Mouse (Mus musculus) adrenal gland, adult 8-10 months (tissue): ENCODE results near the gene Rnf10. TPM values are rescaled to one million over a fixed set of nuclear protein-coding genes. Genes with fewer than 3 reads are reported as not detected.

ENCODE experiments used
- DNase-seq: peaks from one replicate; pipeline ENCODE4 v3.0.0; 2022
- total RNA-seq, 4 experiments: library from RNA; stranded (reverse); gene quantifications; 2 replicates each; pipeline ENCODE4 v1.2.4; 2022

Rnf10 gene
- total RNA-seq, 4 experiments from 2014 or later = 218 to 258 (median 235) TPM

DNA sequence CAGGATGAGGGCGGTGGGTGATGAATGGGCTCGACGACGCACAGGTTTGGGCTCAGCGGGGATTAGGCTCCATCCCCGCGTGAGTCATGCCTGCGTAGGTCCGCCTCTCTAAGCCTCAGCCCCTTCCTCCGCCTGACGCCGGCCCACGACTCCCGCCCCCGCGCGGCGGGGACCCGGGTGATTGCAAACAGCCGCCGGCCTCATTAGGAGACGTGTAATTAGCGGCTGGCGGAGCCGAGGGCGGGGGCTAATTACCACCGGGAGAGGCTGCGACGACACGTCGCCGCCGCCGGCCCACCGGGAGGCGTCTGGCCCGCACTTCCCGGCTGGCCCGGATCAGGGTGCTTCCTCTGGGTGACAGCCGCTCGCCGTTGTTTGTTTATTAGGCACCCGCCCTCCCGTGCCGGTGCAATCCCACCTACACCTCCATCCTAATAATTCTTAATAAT, 37.4 kb downstream of the Rnf10 start:
- DNase-seq = peak; percentile 77

DNA sequence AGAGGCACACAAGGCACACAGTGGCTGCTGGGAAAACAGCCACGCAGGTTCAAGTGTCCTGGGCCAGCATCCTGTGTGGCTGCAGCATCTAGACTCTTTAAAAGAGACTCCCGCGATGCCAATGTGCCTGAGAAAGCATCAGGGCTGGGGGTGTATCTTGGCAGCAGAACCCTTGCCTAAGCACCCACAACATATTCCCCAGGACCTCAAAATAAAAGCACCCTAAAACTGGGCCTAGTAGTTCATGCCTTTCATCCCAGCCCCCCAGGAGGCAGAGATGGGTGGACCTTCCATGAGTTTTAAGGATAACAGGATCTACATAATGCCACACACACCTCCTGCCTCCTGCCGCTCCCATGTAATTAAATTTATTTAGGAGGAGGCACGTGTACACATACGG, 38.2 kb downstream of the Rnf10 start:
- DNase-seq = no peak

- no peak for DNase-seq
Measured at GRCm38 (mm10) chr5:115233031-115233780, 39.5 kb downstream of the Rnf10 start.

DNA sequence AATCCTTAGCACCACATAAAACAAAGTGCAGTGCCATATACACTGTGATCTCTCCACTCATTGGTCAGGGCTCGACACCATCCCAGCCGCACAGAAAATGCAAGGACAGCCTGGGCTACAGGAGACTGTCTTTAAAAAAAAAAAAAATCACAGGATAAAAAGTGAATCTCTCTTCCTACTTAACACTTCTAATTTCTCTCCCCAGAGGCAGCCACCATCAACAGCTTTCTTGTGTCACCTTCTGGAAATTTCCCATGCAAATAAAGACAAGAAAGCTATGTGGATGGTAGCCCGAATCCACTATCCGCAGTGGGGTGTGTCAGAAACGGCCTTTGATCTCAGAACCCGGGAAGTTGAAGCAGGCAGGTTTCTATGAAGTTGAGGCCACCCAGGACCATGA, 40.2 kb downstream of the Rnf10 start:
- DNase-seq = no peak

DNA sequence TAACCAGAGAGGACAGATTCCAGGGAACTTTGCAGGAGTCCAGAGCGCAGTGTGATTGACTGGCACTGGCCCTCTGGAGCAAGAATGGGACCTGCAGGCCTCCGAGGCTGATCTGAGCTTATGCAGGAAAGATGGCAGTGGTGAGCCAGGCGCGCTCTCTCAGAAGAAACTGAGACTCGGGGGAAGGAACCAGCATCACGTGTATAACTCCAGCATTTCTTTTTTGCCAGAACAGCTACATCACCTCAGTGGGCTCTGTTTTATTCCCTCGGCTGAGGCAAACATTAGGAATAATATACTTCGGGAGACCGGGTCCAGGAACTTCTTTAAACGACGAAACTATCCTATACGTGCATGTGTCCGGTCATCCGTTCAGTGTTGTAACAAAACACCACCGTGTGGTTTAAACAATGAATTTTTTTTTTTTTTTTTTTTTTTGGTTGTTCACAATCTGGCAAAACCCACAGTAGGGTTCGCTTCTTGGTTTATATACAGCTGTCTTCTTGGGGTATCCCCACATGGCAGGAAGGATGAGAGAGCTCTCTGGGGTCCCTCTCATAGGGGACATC, 41.1 kb downstream of the Rnf10 start:
- no peak for DNase-seq

DNA sequence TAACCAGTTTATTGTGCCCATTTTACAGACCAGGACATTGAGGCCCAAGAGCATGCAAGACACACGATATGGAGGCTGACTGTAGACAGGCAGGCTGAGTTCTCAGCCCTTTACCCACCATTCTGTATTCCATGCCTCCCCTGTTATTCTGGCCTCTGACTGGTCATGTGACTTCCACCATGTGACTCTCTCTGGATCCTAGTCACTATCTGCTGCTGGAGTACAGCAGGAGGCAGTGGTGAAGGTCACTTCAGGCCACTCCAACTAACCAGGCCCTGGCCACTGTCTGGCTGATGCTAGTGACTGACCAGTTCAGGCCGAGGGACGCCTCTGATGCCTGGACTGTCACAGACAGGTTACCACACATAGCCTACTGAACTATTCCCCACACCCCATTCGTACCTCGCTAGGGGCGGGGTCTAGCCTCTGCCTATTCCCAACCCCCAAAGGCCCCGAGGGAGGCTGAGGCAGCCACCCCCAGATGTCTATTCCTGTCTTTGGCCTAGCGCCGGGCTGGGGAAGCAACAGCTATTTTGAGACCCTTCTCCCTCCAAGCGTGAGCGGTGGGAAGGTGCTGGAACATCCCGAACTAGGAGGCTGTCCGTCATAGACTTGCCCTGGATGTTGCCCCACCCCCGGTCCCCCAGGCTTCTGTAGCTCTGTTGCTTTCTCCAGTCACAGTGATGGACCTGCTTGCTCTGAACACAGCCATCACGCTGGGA, 41.7 kb downstream of the Rnf10 start:
- no peak for DNase-seq

DNA sequence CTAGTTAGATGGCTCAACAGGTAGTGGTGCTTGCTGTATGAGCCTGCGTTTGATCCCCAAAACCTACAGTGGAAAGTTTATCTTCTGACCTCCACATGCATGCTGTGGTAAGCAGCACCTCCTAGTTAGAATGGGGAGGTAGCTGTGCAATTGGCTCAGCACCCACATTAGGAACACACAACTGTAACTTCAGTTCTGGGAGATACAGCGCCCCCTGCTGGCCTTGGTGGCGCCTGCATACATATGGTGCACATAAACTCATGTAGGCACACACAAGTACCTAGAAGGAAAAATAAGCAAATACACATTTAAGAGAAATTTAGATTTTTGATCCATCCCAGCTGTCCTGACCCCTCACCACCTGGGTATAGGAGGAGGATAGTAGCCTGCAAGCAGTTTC, 50.2 kb downstream of the Rnf10 start:
- DNase-seq = no peak

DNA sequence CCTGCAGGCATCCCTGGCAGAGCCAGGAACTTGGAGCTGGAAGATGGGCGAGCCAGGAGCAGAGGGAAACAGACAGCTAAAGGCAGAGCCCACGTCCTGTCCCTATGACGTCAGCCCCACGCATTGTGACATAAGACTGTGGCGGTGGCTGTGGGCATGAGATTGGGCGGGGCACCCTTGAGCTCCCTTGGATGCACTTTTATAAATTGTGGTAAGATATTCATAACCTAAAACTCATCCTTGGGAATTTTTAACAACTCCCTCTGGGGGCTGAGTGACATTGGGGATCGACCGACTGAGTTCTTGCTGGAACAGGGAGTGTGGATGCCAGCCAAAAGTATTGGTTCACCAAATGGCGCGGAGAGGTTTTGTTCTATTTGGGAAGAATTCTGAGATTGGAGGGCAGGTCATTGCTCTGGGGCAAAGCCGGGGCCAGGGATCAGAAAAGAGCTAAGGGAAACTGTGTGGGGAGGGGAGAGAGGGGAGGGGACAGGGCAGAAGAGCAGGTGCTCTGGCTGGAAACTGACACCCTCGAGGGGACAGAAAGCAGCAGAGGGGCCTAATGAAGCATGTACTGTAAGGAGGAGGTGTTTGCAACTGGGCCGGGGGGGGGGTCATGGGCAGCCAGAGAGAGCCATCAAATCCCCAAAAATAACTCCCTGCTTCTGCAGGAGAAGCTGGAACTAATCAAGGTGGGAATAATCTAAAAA, 51.6 kb downstream of the Rnf10 start:
- DNase-seq = no peak

DNA sequence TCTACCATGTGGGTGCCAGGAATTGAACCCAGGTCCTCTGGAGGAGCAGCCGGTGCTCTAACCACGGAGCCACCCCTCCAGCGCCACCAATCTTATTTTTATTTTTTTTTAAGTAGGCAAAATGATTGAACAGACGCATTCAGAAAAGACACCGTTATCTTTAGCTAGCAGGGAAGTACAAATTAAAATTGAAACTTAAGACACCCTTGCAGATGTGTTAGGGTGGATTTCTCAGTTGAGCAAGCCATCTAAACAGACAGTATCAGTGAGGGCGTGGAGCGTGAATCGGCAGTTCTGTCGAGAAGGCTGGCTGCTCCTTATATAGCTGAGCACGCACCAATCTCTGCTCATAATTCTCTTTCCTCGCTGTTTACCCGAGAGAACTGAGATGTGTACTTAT, 54.7 kb downstream of the Rnf10 start:
- DNase-seq = no peak

DNA sequence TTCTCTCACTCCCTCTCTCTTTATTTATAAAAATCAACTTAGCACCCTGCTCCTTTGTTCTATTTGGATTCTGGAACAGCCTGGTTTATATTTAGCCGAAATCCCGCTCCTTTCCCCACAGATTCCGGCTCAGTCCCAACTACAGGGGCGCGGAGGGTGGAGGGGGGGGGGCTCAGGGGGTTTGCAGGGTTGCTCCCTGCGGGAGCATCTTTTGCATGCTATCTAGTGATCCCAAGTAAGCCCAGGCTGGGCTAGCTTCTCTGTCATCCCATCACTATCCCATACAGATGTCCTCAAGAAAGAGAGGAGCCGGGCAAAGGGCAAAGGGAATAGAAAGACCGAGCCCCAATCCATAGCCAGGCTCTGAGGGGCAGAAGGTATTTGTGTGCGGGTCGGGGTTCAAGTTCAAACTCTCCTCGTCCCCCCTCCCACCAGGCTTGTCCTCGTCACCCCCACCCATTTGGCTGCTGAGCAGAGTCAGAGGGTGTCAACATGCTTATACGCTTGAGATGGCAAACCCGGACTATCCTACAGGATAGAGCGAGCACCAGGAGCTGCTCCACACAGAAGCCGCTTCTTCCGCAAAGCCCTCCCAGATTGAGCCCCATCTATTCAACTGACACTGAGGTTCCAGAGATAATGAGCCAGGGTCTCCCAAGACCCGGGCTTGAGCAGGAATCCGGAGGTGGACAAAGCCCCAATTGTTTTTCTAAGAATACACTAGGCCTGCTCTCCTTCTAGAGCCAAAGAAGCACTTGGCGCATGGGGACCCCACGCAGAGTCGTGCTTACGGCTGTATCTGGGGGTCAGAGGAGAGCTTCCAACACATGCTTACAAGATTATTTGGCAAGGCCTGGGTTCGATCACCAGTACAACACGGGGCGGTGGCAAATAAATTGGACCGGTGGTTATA, 57.2 kb downstream of the Rnf10 start:
- DNase-seq = no peak

DNA sequence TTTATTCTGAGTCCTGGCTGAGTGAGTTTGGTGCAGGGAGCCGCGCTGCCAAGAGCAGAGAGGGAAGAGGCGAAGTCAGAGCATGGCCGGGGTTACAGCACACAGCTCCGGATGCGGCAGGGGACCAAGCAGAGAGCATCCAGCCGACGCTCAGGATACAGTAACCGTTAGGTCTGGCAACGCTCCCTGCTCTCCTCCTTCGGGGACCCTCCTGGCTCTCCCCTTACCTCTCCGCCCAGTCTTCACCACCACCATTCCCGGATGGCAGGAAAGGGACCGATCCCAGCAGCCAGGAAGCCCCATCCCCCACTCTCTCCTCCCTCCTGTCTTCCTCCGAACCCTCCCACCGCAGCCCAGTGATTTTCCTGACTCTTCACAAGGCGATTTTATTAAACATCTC, 57.8 kb downstream of the Rnf10 start:
- DNase-seq = no peak

- no peak for DNase-seq
Measured at GRCm38 (mm10) chr5:115212861-115213260, 59.8 kb downstream of the Rnf10 start.

DNA sequence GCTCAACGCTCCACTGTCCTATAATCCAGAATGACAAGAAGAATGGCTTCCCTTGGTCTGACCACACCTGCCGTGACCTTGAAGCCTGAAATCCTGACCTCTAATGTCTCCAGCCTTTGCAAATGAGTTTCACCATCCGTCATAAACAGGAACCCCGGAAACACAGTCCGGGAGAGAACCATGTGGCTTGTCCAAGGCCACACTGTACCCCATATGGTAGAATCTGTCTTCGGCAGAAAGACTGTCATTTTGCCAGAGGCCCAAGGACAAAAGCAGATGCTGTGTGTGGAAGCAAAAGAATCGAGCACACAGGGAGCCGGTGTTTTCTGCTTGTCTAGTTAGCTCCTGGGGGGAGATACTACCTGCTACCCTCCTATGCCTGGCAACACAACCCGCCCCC, 60.2 kb downstream of the Rnf10 start:
- no peak for DNase-seq

- no peak for DNase-seq
Measured at GRCm38 (mm10) chr5:115210380-115210779, 62.3 kb downstream of the Rnf10 start.

- DNase-seq = no peak
Measured at GRCm38 (mm10) chr5:115208601-115209000, 64.1 kb downstream of the Rnf10 start.

GRCm38 (mm10) chr5:115207892-115208291, 64.8 kb downstream of the Rnf10 start:
- no peak for DNase-seq

DNA sequence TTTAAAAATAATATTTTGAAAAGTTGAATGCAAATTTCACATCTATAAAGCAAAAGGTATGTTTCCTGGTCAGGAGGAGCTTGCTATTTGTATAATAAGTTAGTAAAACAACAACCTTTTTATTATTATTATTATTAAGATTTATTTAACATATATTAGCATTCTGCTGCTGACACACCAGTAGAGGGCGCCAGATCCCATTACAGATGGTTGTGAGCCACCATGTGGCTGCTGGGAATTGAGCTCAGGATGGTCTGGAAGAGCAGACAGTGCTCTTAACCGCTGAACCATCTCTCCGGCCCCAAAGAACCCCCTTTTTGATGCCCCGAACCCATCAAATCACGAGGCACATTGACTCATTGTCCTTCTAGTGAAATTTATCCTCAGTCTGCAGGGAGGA, 65.5 kb downstream of the Rnf10 start:
- DNase-seq = no peak

DNA sequence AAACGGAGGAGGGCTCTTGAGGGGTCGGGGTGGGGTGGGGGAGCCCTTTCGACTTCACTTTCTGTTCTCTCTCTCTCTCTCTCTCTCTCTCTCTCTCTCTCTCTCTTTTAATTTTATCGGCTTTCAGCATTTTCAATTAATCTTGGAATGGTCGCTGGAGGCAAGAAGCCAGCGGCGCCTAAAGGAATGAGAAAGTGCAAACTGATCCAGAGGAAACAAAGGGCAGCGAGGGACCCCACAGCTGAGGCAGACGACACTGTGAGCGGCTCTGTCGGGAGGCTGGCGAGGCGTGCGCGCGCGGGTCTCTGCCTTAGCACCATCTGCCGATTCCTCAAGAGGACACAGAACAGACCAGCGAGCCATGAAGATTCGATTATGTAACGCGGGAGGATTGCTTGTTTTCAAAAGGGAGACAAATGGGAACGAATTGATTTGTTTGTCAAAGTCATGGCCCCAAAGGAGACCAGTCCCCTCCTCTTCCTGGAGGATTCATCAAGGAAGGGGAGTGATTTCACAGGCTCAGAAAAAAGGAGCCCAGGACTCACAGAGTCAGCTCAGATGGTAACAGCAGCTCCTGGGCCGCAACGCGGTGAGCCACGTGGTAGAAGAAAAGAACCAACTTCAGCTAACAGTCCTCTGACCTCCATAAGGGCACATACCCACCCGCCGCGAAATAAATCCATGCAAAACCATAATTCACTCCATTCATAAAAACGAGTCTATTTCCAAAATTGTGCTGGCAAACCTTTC, 68.0 kb downstream of the Rnf10 start:
- DNase-seq = no peak

- DNase-seq = no peak
Measured at GRCm38 (mm10) chr5:115203735-115204561, 68.8 kb downstream of the Rnf10 start.

GRCm38 (mm10) chr5:115194626-115195221, 78.0 kb downstream of the Rnf10 start:
- no peak for DNase-seq
